Mouse (Mus musculus): Measurements from ENCODE around the gene Nup54.
A peak's percentile ranks its signal among the peaks of the same experiment; 100 is the strongest.

The Nup54 gene

DNA sequence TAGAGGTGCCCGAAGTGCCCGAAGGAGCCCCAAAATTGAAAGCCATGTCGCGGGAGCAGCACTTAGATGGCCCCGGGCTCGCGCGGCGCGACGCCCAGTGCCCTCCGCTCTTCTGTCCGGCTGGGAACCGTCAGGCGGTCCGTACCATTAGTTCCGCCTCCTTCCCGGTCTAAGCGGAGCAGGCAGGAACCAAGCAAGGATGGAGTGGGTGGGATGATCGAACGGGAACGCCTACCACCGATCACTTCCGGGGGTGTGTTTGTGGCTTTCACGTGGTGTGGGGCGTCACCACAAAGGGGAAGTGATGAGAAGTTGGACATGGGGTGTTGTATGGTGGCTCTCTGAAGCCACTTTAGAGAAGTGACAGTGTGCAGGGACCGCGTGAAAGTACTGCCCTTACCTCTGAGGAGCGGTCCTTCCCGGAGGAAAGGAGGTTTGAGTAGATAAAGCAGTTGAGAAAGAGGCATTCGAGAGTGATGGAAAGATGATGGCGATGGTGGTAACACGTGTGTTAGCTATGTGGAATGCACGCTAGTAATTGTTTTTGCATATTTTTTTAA lies at the start of gene Nup54:
Nup54 (minus strand) TSS at position 195 of the 560 bp plus-strand sequence.
- DNase-seq (ENCODE audit: low spot score in 2 of 2), result peak; percentile 94 to 96

DNA sequence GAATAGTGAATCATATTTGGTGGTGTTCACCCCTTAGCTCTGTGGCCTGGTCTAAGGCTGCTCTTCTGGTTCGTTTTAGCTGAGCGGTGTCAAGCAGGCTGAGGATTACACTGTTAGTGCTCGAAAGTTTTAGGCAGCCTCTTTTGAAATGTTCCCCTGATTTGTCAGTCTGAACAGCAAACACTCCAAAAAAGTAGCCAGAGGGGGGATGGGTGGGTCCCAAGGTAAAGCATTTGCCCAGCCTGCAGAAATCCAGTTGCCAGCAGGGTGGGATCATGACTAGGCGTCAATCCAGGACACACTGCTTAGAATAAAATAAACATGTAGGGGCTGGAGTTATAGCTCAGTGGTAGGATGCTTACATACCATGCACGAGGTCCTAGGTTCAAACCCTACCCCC lies 37.8 kb upstream of the Nup54 start:
- no peak for DNase-seq (ENCODE audit: low spot score in 2 of 2)

DNA sequence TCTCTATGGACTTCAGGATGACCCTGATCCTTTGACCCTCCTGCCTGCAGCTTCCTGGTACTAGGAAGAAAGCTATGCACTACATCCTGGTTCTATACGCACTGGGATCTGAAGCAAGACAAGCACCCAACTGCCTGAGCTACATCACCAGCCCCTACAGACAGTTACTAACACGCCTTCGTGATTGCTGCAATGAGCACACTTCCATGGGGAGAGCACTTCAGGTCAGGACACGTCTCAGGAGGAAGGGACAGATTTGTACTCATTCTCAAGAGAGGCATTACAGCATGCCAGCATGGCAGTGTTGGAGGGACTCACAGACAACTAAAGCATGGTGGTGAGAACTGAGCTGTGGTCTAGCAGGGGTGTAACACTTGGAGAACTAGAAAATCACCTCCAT lies 36.5 kb upstream of the Nup54 start:
- no peak for DNase-seq (ENCODE audit: low spot score in 2 of 2)

DNA sequence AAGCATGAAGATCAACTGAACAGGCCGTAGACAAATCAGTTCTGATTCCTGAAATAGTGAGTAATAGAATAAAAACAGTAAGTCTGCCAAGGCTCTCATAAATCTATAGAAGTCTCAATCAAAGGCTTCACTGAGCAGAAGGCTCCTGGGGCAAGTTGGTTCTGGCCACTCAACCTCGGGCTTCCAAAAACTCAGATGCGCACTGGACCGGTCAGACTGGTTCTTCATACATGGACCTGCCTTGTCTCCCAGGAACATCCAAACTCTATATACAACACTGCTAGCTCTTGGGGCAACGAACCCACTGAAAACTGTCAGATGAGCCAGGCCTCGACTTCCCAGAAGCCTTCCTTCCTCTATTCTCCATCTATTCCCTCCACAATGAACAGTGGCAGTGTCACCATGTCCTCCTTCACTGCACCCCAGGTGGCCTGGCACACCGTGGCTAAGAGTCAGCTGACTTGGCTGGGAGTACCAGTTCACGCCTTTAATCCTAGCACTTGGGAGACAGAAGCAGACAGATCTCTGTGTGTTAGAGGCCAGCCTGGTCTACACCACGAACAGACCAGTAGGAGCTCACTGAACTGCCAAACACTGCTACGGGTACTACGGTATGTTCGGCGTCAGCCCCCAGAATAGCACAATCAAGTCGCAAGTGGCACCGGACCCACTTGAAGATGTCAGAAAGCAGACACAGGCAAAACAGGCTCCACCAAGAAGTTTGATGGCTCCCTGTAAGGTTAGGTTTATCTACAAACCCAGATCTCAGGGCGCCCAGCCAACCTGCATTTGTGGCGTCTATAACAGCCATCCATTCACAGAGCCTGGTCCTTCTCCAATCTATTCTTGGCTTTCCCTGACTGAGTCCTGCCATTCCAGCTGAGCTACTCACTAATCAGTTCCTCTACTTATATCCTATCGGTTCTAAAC lies 34.4 kb upstream of the Nup54 start:
- no peak for DNase-seq (ENCODE audit: low spot score in 2 of 2)

DNA sequence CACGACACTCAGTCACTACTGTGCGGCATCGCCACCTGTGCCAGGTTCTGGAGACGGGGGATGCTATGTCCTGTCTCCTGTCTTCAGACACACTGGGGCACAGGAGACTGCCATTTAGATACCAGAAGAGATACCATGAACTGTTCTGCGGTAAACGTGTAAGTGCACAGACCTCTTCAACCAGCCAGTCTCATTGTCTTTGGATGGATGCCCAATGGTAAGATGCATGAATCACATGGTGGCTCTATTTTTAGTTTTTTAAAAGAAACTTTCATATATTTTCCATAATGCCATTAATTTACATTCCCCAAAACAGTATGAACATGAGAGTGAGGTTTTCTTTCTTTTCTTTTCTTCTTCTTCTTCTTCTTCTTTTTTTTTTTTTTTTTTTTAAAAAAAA lies 33.2 kb upstream of the Nup54 start:
- no peak for DNase-seq (ENCODE audit: low spot score in 2 of 2)

DNA sequence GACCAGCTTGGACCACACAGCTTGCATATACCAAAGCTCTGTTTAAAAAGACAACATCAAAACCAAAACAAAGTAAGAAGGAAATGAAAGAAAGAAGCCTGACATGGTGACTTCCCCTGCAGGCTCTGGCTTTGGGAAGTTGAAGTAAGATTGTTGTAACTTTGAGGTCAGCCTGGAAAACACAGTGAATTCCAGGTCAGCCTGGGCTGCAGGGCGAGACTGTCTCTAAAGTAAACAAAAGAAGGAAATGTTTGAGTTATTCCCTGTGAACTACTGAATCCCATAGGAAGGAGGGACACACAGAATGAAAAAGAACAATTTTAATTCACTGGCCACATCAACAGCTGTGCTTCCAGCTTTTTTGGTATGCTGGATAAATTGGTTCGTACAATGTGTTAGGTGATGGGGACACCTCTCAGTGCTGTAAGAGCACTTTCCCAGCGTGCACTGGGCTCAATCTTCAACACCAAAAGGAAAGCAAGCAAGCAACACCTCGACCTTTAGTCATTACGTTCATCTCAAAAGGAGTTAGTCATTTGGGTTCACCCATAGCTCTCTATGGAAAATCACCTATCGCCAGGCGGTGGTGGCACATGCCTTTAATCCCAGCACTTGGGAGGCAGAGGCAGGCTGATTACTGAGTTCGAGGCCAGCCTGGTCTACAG lies 32.2 kb upstream of the Nup54 start:
- no peak for DNase-seq (ENCODE audit: low spot score in 2 of 2)

DNA sequence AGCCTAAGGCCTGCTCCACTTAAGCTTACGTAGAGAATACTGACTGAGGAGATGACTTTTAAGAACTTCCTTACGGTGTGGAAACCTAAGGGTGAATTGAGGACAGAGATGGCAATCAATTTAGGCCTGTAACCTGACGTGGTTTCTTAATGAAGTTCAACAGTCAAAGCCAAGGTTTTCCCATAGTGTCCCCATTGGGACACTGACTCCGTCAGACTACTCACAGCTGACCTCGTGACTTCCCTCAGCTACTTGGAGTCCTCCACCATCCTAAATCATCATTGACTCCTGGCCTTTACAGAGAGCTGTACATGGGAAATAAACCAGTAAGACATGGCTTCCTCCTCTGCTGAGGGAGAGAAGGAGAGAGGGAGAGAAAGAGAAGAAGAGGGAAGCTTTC lies 30.5 kb upstream of the Nup54 start:
- no peak for DNase-seq (ENCODE audit: low spot score in 2 of 2)

DNA sequence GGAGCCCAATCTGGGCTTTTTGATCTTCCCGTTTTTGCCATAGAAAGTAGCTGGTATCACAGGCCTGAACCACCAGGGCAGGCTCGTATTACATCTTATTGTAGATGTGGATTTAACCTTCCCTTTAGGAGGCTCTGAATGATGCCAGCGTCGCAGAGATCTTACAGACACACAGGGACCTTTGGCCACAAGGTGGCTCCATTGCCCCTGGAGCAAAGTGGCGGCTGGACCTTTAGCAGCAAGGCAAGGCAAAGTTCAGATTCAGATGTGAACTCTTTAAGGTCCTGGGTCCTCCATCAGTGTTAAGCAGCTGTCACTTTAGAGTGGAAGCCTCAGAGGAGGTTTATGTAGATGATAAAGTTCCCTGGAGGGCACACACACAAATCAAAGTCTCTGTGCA lies 26.3 kb upstream of the Nup54 start:
- peak in 1 of 2 experiments; percentile 36 for DNase-seq (ENCODE audit: low spot score in 2 of 2)

DNA sequence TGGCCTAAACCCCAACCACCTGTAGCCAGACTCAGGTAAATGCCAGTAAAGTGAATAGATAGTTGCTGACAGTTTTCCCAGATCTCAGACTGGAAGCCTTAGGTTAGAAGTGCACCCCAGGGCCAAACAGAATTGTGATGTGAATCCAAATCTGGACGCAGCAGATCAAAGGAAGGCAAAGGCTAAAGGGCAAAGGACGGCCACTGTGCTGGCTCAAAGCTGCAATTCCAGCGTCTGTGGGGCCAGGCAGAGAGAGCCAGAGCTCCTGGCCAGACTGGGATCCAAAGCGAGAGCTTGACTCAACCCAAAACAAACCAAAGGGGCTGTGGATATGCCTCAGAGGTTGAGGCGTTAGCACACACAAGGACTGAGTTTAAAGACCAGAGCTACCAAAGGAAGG lies 23.7 kb upstream of the Nup54 start:
- no peak for DNase-seq (ENCODE audit: low spot score in 2 of 2)

DNA sequence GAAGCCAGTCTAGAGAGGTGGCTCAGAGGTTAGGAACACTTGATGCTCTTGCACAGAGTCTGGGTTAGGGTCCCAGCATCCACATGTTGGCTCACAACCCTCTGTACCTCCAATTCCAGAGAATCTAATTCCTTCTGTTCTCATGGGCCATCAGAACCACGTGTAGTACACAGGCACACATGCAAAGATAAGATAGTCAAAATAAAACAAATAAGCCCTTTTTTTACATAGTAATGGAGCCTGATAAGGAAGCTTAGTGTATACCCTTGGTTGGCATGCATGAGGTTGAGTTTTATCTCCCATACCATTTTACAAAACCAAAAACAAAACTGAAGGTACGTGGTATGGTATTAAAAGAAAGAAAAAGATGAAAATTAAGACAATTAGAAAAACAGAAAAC lies 22.4 kb upstream of the Nup54 start:
- no peak for DNase-seq (ENCODE audit: low spot score in 2 of 2)

DNA sequence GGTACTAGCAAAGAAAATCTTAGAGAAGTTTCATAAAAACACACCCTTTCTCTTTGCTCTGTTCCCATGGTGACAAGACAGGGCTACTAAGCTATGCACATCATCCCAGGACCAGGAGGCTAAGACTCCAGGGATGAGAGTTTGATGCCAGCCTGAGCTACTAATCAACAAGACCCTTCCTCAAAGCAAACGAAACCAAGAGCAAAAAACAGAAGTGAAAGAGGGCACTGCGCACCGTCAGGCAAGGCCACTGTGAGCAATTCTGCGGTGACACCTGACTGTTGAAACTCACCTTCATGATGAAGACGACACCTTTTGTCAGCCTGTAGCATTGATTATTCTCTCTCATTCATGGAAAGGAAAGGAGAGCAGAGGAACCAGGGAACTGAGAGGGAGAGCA lies 17.9 kb upstream of the Nup54 start:
- DNase-seq (ENCODE audit: low spot score in 2 of 2), result no peak

DNA sequence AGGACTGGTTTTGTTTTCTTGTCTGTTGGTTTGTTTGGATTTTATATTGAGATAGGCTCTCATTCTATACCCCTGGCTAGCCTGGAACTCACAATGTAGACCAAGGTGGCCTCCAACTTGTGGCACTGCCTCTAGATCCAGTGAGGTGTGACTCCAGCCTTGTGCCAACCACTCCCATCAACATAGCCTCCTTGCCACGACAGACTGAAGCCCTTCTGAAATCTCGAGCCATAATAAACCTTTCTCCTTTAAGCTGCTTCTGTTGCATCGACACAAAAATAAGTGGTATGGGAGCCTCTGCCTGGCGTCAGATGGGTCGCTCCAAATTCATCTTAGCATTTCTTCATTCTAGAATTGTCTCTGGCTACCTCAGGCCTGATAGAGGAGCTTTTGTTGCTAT lies 11.7 kb upstream of the Nup54 start:
- DNase-seq (ENCODE audit: low spot score in 2 of 2), result no peak

DNA sequence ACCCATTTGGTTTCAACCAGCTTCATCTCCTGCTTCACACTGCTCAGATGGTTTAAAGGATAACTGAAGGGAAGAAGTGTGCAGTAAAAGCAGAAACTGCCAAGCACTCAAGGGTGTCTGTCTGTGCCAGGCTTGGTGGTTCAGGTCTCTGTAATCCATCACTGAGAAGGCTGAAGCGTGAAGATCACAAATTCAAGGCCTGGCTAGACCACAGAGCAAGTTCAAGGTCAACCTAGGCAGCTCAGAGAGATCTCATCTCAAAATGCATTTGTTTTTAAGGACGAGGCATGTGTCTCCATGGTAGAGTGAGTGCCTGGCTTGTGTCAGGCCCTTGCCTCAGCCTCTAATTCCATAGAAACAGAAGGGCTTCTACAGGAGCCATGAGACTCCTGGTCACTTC lies 10.0 kb upstream of the Nup54 start:
- DNase-seq (ENCODE audit: low spot score in 2 of 2), result no peak

DNA sequence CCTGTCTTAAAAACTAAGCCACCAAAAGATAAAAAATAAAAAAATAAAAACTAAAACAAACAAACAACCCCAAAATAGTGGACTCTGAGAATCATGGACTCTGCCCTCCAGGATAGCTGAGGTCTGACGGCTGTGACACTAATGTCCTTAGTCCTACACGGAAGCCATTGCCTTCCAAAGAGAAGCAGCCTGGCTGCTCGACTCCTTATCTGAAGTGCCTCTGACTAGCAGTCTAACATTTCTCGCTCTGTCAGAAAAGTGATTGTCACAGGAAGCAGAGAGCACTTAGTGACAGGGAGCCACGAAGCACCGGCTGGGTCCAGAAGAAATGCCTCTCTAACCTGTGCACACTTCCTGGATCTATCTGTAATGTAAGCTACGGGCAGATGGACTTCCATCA lies 7.9 kb upstream of the Nup54 start:
- no peak for DNase-seq (ENCODE audit: low spot score in 2 of 2)

DNA sequence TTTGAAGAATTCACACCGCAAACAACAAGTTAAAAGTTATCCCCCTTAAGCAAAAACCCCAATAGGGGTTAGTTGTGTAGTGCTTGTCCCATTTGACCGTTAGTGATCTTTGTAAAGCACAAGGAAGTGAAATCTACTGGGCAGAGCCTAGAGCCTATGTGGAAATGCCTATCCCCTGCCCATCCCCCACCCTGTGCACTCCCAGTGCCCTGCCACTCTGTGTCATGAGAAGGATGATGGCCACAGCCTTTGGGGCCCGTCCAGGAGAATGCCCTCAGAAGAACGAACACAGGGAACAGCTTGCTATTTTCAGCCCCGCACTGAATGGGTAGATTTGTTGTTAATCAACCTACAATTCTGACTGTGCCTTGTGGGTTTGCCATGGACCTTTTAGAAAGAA lies 6.5 kb upstream of the Nup54 start:
- DNase-seq (ENCODE audit: low spot score in 2 of 2), result no peak

DNA sequence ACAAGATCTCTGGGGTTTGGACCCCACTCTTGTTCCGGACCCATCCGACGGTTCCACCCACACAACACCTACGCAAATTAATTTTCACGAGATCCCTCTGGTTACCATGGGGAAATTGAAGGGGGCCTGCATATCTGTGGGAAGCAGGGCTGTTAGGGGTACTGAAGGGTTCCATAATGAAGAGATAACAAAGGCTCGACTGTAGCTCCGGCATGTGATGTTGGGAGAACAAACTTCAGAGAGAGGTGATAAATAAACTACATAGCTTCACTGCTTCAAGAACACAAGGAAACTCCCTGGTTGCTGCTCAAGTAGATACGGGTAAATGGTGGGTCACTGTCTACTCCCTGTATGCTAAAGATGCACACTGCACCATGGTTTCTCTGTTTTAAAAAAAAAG lies 3.5 kb upstream of the Nup54 start:
- no peak for DNase-seq (ENCODE audit: low spot score in 2 of 2)

DNA sequence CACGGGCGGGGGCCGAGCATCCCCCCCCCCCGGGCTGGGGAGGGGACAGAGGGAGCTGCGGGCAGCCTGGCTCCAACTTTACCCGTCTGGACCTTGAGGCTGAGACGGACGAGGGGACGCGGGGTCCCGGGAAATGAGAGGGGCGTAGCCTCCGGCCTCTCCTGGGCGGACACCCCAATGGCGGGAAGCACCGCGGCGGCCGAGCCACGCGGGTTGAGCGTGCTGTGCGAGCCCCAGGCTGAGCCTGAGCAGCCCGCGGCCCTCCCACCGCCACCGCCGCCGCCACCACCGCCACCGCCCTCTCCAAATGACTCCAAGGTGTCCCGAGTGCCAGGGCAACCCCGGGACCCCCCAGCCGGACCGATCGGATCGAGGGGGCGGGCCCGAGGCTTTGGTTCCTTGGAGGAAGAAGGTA lies 441 bp downstream of the Nup54 start:
- DNase-seq (ENCODE audit: low spot score in 2 of 2), result peak in 1 of 2 experiments; percentile 16

DNA sequence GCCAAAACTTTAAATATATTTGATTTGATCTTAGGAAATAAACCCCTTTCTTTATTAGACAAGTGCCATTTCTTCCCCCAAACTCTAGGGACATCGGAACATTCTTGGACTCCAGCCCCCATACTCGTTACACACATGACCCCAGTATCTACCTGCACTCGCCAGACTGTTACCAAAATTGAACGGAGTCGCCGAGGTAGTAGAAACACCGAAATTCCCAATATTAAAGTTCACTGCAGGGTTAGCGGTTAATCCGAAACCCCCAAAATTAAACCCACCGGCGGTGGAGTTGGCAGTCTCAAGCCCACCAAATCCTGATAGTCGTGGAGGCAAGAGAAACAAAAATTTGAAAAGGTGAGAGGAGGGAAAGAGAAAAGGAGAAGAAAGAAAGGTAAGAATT lies 949 bp downstream of the Nup54 start:
- DNase-seq (ENCODE audit: low spot score in 2 of 2), result no peak

DNA sequence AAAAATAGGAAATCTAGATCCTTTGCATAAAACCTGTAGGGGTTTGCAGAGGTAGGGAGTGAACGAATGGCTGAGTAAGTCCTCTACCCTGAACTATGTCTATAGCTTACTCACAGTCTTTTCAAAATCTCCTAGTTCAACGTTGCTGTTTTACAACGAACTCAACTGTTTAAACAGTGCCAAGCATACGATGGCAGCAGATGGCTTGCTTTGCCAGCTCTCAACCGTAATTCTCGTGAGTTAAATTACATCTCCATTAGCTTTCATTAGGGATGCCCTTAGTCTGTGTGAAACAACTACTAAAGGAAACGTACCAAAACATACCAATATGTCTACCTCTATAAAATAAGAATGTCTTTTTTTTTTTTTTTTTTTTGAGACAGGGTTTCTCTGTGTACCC lies 3.4 kb downstream of the Nup54 start:
- DNase-seq (ENCODE audit: low spot score in 2 of 2), result no peak

DNA sequence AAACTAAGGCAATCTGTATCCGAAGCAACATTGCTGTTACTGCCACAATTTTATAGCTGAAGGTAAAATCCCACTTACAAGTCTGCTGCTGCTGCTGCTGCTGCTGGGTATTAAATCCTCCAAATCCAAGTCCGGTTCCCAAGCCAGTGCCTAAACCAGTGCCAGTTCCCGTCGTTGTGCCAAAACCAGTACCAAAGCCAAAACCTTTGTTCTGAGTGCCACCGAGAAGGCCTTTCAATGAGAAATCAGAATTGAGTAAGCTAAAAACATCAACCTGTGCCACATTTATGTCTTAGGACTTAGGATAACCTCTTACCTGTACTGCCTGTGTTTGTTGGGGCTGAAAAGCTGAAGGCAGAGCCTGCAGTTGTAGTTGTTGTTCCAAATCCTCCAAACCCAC lies 4.3 kb downstream of the Nup54 start:
- no peak for DNase-seq (ENCODE audit: low spot score in 2 of 2)

DNA sequence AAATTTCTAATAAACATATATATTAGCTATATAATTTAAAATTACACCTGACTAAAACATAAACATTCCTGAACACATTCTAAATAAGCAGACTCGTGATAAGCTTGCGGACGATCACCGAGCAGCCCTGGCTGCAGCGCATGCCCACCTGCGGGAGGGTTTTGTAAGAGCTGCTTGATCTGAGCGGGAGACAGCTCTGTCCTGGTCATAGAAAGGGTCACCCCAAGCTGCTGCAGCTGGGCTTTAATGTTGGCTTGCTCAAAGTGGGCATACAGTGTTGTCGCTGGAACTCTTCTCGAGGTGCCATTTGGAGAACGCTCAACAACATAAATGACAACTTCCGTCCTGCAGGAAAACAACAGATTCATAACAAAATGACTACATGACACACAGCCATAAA lies 10.9 kb downstream of the Nup54 start:
- no peak for DNase-seq (ENCODE audit: low spot score in 2 of 2)

DNA sequence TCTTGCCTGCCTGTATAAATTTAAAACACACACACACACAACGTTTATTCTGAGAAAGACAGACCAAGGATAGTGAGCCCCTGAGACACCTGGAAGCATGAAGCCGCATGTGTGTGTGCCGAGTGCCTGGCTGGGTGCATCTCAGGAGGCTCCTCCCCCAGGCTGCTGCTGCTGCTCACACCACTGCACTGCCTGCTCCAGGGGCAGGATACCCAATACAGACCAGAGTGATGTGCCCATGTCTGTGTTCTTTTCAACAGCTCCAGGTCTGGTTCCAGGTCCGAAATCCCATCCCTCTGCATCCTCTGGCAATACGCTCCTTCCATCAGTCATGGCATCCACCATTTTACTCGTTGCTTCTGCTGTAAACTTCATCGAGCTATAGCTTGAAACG lies 21.0 kb downstream of the Nup54 start:
- no peak for DNase-seq (ENCODE audit: low spot score in 2 of 2)

Measured in frontal cortex, postnatal 14 days (tissue).